Mouse (Mus musculus) myocyte (in vitro differentiated cells): ENCODE results near the gene Defb19.

Experiments used
- E2F4 ChIP-seq: IDR thresholded peaks from one replicate; pipeline ENCODE4 v1.6.1; 2011; ENCODE audit warnings: mild to moderate bottlenecking, control low read depth, moderate library complexity; ENCODE audit not compliant: insufficient read depth
- MAX ChIP-seq: IDR thresholded peaks from one replicate; pipeline ENCODE4 v1.6.1; 2011; ENCODE audit warnings: low read depth, mild to moderate bottlenecking, control low read depth
- POLR2A ChIP-seq: IDR thresholded peaks from one replicate; pipeline ENCODE4 v1.6.1; 2011; ENCODE audit warnings: low read depth, mild to moderate bottlenecking, control low read depth, moderate library complexity; ENCODE audit not compliant: insufficient read length

- TF ChIP-seq E2F4 = no peak
- TF ChIP-seq POLR2A = no peak
- TF ChIP-seq MAX = no peak
These were observed 49.8 kb upstream of the Defb19 start for GRCm38 (mm10) chr2:152629904-152630303.
